Mouse (Mus musculus) testis, postnatal 10 days (tissue): Measurements from ENCODE around the gene Malrd1.
A peak's percentile ranks its signal among the peaks of the same experiment; 100 is the strongest.

Experiments
- DNase-seq: peaks from one replicate; pipeline ENCODE4 v3.0.0; 2021; ENCODE audit warnings: low spot score

The Malrd1 gene

DNA sequence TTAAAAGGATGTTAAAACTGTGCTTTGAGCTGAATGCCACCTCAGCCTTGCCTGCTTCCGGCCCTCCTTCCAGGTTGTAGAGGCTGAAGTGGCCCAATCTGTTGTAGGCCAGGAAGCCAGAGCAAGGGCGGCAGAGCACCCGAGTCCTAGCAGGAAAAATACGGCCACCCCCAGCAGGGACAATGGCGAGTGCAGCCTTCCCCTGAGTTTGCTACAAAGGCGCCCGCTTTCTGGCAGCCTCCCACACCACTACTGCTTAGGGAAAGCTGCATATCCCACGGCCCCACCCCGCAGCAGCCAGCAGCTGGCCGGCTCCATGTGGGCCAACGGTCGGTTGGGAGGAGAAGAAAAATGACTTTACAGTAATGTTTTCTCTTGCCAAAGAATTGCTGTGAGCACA lies 503.5 kb downstream of the Malrd1 start:
- DNase-seq: peak; percentile 35

DNA sequence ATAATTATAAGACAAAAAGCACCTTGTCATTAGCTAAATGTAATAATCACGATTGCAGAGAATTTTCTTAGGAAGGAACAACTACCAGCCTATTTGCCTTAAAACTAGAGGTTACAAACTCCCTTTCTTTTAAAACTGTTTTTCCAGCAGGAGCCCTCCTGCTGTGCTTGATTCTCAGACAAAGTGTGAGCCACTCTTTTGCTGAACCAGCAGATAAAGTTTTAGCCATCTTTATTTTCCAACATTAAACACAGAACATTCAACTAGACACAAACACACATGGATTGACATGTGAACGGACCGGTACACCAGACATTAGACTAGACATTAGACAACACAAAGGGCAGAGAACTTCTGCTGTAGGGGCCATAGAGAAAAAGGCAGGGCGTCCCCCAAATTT lies 505.3 kb downstream of the Malrd1 start:
- DNase-seq: no peak

DNA sequence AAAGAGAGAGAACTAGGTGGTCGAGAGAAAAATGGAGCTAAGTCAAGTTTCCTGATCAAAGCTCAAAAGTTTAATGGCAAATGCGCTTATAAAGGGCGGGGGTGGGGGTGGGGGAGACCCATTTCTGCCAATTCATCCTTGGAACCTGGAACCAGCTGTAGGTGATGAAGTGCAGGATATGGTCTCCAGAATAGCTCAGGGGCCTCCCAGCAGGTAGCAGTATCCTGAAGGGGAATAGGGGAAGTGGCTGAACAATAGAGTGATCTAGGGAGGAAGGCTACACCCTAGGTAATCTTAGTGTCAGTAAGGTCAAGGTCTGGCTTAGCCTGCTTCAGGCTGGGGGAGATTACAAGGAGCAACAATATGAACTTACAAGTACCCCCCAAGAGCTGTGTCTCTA lies 506.5 kb downstream of the Malrd1 start:
- no peak for DNase-seq

DNA sequence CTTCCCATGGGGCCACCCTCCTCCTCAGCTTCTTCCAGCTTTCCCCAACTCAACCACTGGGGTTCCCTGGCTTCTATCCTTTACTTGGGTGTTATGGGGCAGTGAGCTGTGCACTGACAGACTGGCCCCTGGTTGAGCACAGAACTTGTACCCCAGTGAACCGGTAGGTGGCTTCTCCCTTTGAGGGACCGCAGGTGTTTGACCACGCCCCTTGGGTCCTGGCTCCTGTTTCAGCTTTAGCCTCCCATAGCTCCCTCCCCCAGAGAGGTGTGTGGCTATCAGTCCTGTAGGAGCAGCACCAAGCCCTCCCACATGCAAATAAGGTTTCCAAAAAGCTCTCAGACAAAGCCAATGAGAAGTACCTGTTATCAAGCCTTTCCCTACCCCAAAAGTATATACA lies 584.4 kb downstream of the Malrd1 start:
- no peak for DNase-seq

DNA sequence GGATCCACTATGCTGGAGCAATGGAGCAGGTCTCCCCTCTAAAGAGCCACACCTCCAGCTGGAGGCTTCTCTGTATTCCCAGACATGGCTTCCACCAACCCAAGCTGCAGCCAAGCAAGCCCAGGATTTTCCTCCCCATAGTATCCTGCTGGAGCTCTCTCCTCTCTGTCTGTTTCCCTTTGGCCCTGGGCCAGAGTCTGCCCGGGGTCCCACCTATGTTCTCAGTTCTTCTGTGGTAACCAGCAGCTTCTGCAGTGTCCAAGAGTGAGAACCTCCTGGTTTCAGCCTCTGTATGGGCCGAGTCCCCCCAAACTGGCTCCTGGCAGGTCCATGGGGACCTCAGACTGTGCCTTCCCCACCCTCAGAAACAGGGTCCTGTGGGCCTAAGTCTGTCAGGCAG lies 587.1 kb downstream of the Malrd1 start:
- no peak for DNase-seq

DNA sequence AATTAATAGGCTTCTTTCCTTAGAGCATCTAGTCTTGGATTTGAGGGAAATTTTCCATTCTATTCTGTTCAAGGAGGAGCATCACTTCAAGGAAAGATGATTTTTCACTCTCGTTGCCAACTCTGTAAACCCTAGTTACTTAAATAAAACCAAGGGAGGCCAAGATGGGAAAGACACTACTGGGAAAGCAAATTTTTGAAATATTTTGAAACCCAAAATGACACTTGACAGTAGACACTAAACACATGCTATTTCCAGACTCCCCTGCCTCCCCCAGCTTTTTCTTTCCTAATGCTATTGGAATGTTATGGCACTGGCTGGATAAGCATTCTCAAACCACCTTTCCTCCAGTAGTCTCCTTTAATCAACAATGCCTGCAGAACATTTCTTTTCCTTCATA lies 621.7 kb downstream of the Malrd1 start:
- DNase-seq: no peak

DNA sequence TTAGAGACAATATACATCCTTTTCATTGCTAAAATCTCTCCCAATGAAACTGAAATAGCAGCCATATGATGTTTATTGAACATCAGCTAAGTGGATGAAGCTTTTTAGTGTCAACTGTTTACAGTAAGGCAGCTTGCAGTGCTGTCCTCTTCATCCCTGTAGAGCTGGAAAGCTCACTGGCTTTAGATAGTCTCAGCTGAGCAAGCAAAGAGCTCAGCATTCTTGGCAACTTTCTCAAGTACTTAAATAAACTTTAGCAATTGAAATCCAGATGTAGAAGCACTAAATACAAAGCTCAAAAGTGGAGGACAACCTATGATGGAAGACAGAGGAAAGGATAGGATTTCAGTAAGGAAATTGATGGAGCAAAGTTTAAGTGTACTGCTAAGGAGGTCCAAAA lies 626.3 kb downstream of the Malrd1 start:
- no peak for DNase-seq

DNA sequence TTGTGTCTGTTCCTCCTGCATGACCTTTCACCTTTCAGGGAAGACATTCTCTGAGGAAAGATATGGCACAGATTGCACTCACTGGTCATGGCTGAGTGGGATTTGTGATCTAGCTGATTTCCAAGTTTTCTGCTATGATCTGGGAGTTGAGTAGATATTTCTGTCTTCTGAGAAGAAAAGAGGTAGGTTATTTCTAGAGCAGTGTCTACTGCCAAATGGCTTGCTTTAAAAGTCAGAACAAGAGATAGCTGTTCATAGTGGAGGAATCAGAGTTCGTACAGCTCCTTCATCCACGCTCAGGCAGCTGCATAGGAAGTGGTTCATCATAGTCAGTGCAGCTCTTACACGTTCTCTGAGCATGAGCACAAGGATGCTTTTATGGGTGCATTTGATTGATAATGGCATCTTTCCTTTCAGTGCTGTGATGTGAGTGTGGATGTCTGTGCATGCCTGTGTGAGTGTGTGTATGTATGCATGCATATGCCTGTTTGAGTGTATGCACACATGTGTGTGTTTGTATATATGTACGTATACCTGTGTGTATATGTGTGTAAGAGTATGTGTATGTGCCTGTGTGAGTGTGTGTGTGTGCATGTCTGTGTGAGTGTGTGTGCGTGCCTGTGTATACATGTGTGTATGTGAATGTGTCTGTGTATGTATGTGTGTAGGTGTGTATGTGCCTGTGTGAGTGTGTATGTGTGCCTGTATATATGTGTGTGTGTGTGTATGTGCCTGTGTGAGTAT lies 637.1 kb downstream of the Malrd1 start:
- no peak for DNase-seq

DNA sequence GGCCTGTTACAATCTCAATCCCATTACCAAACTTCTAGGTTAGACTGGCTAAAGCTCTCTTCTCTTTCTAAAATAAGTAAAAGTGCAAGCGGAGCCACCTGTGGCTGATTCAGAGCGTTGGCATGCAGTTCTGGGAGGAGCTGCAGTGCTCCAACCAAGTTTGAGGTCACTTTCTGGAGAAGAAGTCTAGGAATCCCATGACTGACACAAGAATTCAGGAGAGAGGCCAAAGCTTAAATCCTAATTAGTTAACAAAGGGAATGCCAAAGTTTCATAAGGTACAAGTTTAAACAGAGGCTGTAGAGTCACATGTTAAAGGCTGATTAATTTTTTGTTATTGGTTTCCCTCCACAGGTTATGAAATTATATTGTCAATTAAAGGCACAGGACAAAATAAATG lies 642.3 kb downstream of the Malrd1 start:
- DNase-seq: no peak

DNA sequence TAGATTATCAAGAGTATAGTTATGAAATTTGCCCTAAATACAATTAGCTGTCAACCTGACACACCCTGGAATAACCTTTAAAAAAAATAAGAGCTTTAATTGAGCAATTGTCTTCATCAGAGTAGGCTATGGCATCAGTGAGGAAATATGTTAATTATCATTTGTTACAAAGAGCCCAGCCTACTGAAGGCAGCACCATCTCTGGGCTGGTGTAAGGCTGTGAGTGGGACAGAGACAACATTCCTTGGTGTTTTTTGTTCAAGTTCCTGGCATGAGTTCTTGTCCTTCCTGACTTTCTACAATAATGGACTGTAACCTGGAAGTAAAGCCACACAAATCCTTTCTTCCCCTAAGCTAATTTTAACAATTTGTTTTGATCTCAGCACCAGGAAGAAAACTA lies 645.8 kb downstream of the Malrd1 start:
- DNase-seq: no peak

DNA sequence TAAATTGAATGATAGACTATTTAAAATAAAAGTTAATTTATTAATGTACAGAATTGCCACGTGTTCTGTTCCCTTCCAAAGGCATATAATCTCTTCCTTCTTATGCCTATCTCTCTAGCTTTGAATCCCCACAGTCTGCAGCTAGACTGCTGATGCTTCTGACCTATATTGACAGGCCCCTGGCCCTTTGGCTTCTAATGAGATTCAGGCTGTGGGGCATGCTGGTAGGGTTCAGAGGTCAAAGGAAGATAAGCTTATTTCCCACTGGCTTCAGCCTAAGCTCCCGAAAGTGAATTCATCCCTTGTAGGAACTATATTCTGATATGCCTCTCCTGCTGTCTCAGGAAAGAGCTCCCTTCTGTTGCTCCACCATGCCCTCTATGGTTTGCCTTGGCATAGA lies 647.1 kb downstream of the Malrd1 start:
- no peak for DNase-seq

DNA sequence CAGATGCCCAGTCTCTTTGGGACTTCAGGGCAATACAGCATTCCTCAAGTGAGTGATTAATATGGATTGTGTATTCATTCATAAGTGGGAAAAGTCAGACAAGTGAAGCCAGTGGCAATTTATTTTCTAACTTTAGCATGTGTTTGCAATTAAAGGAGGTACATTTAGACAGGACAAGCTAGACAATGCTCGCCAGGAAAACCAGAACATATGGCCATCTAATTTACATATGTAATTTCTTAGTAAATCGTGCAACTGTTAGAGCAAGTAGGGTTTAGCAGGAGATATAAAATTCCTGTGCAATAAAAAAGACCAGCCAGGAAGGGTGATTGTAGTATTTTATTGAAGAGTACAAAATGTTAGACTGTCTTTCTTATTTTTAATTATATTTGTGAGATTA lies 655.9 kb downstream of the Malrd1 start:
- DNase-seq: no peak

DNA sequence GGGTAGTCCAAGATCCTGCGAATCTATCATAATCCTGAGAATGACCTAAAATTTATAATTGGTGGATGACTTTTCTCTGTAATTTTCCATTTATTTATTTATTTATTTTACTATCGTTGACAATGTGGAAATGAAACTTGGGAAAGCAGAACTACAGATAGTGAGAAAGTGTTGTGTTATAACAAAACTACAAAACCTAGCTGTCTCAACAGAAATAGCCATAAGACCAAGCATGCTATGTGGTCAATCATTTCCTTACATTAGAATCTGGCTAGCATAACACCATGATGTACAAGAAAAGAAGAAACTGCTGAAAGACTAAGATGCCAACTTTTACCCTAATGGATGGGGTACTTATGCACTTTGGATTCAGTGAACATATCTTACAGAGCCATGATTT lies 656.9 kb downstream of the Malrd1 start:
- no peak for DNase-seq

DNA sequence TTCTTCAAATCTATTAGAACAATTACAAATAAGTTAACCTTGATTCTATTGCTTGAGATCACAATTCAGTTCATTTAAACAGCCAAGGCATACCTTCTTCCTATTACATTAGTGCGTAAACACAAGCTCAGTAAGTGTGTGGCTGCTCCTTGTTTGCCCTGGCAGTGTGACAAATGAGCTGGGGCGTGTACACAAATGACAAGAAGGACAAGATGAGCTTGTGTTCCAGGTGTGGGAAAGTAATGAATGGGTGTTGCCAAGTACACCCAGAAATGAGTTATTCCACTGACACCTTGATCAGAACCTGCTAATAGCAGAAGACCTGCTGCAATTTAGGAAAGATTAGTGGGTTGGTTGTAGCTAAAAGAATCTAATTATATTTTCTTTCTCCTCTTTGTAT lies 683.7 kb downstream of the Malrd1 start:
- no peak for DNase-seq

DNA sequence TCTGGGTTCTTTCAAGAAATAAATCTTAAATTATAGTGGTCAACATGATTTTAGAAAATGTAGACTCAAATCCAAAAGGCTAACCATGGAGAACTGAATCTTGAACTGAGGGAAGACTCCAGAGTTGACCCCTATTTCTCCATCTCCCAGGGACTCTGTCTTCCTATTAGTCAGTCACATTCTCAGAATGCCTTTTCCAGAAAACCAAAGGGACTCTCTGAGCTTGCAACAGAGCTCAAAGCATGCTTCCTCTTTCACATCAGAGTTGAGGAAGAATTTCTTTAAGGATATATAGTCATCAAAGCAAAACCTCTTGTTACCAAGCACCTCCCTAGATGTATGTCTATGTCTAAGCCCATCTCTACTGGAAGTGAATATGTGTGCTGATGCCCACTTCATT lies 686.5 kb downstream of the Malrd1 start:
- no peak for DNase-seq

DNA sequence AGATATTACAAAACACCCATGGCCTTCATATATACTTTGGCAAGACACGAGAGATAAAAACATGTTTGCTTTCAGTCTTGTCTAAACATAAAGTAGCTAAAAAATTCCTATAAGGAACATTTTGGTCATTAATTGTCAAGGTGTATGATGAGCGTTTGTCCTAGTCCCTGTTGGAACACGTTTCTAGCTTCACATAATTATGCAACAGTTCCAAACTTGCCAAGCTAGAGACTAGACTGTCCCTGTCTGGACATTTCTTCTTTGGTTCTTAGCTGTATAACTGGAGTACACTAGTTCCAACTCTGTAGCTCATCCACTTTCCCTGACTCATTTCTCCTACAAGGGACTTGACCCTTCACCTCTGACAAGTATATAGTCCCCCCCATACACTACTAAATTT lies 687.8 kb downstream of the Malrd1 start:
- no peak for DNase-seq

DNA sequence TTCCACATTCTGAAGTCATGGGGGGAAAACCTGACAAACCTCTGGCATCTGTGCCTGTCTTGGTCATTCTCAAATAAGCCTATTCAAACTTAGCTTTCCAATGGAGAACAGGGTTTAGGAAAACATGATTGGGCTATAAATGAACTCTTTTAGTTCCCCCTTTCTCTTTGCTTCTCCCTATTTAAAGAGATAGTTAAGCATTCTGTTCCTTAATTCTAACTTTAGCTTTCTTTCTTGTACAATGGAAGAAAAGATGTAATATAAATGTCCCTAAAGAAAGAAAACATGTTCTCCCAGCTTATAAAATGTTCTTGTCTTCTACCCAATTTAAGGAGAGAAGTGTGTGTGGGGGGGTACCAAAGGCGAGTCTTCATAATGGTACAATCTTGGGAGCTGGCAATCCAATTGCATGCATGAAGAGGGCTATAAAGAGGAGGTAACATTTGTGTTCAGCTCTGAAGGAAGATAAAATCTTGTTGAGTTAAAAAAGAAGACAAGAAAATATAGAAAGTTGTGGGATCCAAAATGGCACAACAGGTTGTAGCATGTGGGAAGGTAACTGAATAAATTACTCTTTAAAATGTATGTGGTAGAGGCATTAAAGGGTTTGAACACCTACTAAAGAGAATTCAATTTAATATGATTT lies 702.0 kb downstream of the Malrd1 start:
- no peak for DNase-seq

DNA sequence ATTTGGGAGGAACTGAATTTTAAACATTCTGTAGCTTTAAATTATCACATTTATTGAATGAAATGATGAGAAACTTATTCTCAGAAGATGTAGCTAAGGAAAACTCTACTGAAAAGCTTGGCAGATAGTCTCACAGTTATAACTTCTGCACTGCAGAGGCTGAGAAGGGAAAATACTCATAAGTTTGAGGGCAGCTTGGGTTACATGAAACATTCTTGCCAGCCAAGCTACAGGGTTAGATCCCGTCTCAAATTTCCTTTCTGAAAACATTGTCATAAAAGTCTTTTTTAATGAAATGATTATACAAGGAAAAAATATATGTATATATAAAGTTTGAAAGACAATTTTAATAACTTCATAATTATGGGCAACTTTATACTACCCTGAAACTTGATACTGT lies 714.6 kb downstream of the Malrd1 start:
- DNase-seq: no peak

DNA sequence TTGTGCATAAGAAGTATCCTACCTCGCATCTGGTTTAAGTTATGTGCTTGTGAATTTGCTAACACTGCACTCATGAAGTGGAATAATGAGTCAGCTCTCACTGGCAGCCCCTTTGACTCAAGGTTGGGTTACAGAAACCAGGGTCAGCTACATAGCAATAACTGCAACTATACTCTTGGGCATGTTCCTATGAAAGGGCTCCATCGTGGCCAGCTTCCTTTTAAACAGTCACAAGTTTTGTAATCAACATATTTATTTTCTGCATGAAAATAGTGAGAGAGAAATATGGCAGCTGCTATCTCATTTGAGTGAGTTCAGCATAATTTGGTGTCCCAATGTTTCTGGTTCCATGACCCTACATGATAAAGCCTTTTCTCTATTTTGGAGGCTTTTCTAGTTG lies 716.8 kb downstream of the Malrd1 start:
- DNase-seq: no peak

DNA sequence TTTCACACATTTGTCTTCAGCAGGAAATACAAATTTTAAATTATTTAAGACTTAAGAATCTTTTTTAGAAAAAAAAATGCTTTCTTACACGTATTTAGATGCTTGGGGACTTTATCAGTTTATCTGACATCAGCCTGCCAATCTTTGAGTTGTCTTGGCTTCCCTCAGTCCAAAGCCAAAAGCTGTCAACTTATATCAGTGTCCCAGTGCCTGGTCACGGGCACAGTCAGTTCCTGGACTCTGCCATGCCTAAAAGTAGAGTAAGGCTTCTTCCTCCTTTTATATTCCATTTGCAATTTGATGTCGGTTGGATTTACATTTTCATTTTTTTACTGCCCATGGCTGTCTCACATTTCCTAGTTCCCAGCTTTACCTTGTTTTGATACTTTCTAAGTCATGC lies 722.6 kb downstream of the Malrd1 start:
- DNase-seq: no peak

DNA sequence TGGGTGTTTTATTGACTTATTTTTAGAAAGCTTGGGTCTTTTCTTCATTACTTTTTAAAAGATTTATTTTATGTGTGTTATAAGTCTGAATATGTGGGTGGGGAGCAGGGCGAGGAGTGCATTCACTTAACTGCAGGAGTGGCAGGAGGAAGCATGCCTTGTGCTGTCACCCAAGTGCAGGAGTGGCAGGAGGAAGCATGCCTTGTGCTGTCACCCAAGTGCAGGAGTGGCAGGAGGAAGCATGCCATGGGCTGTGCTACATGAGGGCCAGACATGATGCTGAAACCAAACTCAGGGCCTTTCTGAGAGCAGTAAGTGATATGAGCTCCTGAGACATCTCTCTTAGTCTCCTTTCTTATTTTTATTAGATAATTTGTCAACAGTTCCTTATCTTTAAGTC lies 726.0 kb downstream of the Malrd1 start:
- no peak for DNase-seq
